Mouse (Mus musculus) intestine, postnatal 0 days (tissue): ENCODE results near the gene Ankrd52. TPM values are rescaled to one million over a fixed set of nuclear protein-coding genes. Genes with fewer than 3 reads are reported as not detected.

Experiments used
- ATAC-seq: fragments of 200-750 bp; cut with Nextera tagmentation; 2 replicates; pipeline ENCODE4 v1.8.0; 2017; ENCODE audit warnings: mild to moderate bottlenecking, moderate TSS enrichment, moderate library complexity
- H3K27ac ChIP-seq: fragments of 300-500 bp; sonication (generic); 2 replicates; pipeline ENCODE4 v1.5.1; 2014; ENCODE audit warnings: mild to moderate bottlenecking, low read depth, low read length, moderate library complexity
- H3K27me3 ChIP-seq: fragments of 300-500 bp; sonication (generic); replicated peaks from 2 replicates; pipeline ENCODE4 v1.6.1; 2014; ENCODE audit warnings: low read length, mixed read lengths; ENCODE audit not compliant: control insufficient read depth, insufficient read depth
- H3K36me3 ChIP-seq: fragments of 300-500 bp; sonication (generic); 2 replicates; pipeline ENCODE4 v1.6.1; 2014; ENCODE audit warnings: mild to moderate bottlenecking, moderate library complexity; ENCODE audit not compliant: control insufficient read depth, insufficient read depth
- H3K4me1 ChIP-seq: fragments of 300-500 bp; sonication (generic); replicated peaks from 2 replicates; pipeline ENCODE4 v1.6.1; 2014; ENCODE audit warnings: antibody characterized with exemption, low read length, mixed read lengths; ENCODE audit not compliant: control insufficient read depth, insufficient read depth
- H3K4me2 ChIP-seq: fragments of 300-500 bp; sonication (generic); replicated peaks from 2 replicates; pipeline ENCODE4 v1.6.1; 2014; ENCODE audit warnings: low read depth, mild to moderate bottlenecking, moderate library complexity
- H3K4me3 ChIP-seq: fragments of 300-500 bp; sonication (generic); 2 replicates; pipeline ENCODE4 v1.5.1; 2014; ENCODE audit warnings: low read depth, low read length
- H3K9ac ChIP-seq: fragments of 300-500 bp; sonication (generic); 2 replicates; pipeline ENCODE4 v1.6.1; 2014; ENCODE audit warnings: mild to moderate bottlenecking, low read depth, low read length
- H3K9me3 ChIP-seq: fragments of 300-500 bp; sonication (generic); 2 replicates; pipeline ENCODE4 v1.6.1; 2016; ENCODE audit warnings: mixed run types; ENCODE audit not compliant: control insufficient read depth
- CTCF ChIP-seq: sonication (generic); IDR thresholded peaks from 2 replicates; pipeline ENCODE4 v1.5.1; 2016; ENCODE audit warnings: low read depth, mild to moderate bottlenecking, control low read depth, antibody characterized with exemption, moderate library complexity
- WGBS: fragments of 180-500 bp; shearing (Covaris S2); extraction: QIAGEN DNeasy Blood & Tissue Kit; methylation state at CpG from one replicate; pipeline ENCODE4 v1.1.7; 2014; 5-methylcytosine and 5-hydroxymethylcytosine counted together
- polyA plus RNA-seq: library from polyadenylated mRNA; unstranded; fragments of >200 nt; fragmentation: Nextera tagmentation; extraction: Ambion mirVana; gene quantifications from 2 replicates; pipeline ENCODE4 v1.2.1, GENCODE M21; 2015

The Ankrd52 gene
- polyA plus RNA-seq, 1 experiment from 2014 or later: 4.0 TPM

DNA sequence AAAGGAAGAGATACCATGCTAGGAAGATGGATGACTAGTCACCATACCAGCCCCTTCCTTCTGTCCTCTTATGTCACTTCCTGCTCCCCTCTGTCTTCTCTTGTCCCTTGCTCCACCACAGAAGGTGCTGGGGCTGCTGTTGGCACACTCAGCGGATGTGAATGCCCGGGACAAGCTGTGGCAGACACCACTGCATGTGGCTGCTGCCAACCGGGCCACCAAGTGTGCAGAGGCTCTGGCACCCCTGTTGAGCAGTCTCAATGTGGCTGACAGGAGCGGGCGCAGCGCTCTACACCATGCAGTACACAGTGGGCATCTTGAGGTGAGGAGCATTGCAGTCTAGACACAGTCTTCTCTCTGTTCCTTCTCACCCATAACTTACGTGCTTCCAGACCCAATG is 2.3 kb downstream of the Ankrd52 start:
- 90% methylated on average over 7 of the region's 7 CpGs for WGBS
- Histone ChIP-seq H3K27ac (no peak overlapping the region), H3K4me3 (no peak overlapping the region), H3K36me3 (peaks cover 38% of the 10 kb centered on the region), H3K27me3 (no peaks in the 10 kb centered on the region), H3K4me2 (no peak overlapping the region), H3K4me1 (0 out of 2 replicates have a peak, but pooled peaks cover 3% of the 10 kb centered on the region), H3K9ac (no peak overlapping the region), H3K9me3 (no peaks in the 10 kb centered on the region)
- no peak for TF ChIP-seq CTCF
- no peak for ATAC-seq

DNA sequence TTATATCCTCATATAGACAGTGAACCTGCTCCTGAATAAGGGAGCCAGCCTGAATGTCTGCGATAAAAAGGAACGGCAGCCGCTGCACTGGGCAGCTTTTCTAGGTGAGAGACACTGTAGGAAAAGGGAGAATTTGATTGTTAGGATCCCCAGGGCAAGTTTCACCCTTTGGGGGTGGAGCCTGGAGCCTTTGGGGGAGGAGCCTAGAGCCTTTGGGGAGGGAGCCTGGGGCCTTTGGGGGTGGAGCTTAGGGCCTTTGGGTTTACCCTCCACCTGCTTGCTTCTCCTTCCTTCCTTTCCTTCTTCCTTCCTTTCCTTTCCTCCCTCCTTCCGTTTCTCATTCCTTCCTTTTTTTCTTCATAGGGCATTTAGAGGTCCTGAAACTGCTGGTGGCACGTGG is 3.6 kb downstream of the Ankrd52 start:
- H3K27me3 ChIP-seq: no peaks in the 10 kb centered on the region
- H3K4me2 ChIP-seq: no peak overlapping the region
- H3K36me3 ChIP-seq: peaks cover 44% of the 10 kb centered on the region
- no peak for TF ChIP-seq CTCF
- H3K9ac ChIP-seq: no peak overlapping the region
- no peak overlapping the region for H3K27ac ChIP-seq
- 84% methylated on average over 5 of the region's 5 CpGs for WGBS
- no peaks in the 10 kb centered on the region for H3K9me3 ChIP-seq
- ATAC-seq: no peak
- no peak overlapping the region for H3K4me3 ChIP-seq
- H3K4me1 ChIP-seq: 0 out of 2 replicates have a peak, but pooled peaks cover 3% of the 10 kb centered on the region

DNA sequence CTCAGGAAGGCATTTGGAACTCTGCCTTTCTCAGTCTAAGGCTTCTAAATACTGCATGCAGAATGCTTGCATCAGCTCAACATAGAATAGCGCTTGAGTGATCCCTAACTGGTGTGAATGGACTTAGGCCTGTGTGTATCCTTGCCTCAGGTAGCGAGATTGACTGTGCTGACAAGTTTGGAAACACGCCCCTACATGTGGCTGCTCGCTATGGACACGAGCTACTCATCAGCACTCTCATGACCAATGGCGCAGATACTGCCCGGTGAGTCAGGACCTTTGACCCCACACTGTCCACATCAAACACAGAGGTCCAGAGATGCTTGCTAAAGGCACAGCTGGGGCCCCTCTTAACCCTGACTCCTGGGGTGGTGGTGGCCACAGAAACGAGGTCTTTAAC is 5.6 kb downstream of the Ankrd52 start:
- WGBS: 65% methylated on average over 8 of the region's 8 CpGs
- H3K36me3 ChIP-seq: peaks cover 63% of the 10 kb centered on the region
- 0 out of 2 replicates have a peak, but pooled peaks cover 3% of the 10 kb centered on the region for H3K4me1 ChIP-seq
- no peaks in the 10 kb centered on the region for H3K9me3 ChIP-seq
- no peak overlapping the region for H3K9ac ChIP-seq
- no peak overlapping the region for H3K4me2 ChIP-seq
- H3K4me3 ChIP-seq: no peak overlapping the region
- no peak for TF ChIP-seq CTCF
- H3K27ac ChIP-seq: 0 out of 2 replicates have a peak overlapping the region, but pooled peaks have one; percentile 4
- H3K27me3 ChIP-seq: no peaks in the 10 kb centered on the region
- ATAC-seq: peak; percentile 79

DNA sequence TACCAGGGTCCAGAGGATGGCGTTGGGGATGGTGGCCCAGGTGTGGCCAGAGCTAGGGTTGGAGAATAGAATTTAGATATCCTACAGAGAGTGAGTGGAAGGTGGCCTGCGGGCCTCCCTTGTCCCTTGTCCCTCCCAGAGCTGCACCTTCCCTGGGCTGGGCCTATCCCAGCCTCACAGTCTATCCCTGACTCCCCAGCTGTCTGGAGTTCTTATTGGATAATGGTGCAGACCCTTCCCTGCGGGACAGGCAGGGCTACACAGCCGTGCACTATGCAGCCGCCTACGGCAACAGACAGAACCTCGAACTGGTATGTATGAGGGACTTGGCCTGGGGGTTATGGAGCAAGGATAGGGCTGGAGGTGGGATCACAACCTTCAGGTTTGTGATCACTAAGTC is 9.0 kb downstream of the Ankrd52 start:
- ATAC-seq: no peak
- Histone ChIP-seq H3K27me3 (no peaks in the 10 kb centered on the region), H3K9ac (no peak overlapping the region), H3K9me3 (no peaks in the 10 kb centered on the region), H3K4me3 (no peak overlapping the region), H3K36me3 (peaks cover 89% of the 10 kb centered on the region), H3K27ac (no peak overlapping the region), H3K4me2 (no peak overlapping the region), H3K4me1 (no peaks in the 10 kb centered on the region)
- WGBS: 95% methylated on average over 7 of the region's 7 CpGs
- no peak for TF ChIP-seq CTCF

DNA sequence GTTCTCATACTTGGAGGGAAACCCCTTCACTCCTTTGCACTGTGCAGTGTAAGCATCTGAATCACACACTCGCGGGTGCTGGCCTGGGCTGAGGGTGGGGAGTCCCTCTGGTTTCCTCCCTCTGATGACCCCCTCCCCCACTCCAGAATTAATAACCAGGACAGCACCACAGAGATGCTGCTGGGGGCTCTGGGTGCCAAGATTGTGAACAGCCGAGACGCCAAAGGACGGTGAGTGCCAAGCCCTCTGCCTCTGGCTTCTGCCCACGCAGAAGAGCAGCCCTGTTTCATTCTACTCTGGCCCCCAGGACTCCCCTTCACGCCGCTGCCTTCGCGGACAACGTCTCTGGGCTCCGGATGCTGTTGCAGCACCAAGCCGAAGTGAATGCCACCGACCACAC is 12.0 kb downstream of the Ankrd52 start:
- WGBS: 92% methylated on average over 14 of the region's 14 CpGs

DNA sequence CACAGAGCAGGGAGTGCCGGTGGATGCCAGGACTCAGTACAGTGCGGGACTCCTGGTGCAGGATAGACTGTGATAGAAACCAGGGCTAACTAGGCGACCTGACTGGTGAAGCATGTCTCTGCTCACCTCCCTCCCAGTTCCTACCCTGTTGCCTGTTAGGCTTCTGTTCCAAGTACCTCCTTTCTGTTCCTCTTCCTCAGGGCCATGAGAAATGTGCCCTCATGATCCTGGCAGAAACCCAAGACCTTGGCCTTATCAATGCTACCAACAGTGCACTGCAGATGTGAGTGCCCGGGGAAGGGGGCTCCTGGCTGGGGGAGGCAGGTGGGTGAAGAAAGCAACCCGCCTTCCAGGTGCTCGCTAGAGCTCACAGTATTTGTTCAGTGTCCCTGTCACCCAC is 12.7 kb downstream of the Ankrd52 start:
- Histone ChIP-seq H3K27me3 (no peaks in the 10 kb centered on the region), H3K36me3 (peaks cover 89% of the 10 kb centered on the region), H3K27ac (no peak overlapping the region), H3K4me1 (no peaks in the 10 kb centered on the region), H3K4me3 (no peak overlapping the region), H3K9ac (no peak overlapping the region), H3K9me3 (no peaks in the 10 kb centered on the region), H3K4me2 (no peak overlapping the region)
- WGBS: 85% methylated on average over 6 of the region's 6 CpGs
- TF ChIP-seq CTCF: no peak
- no peak for ATAC-seq

More for the DNA sequence above, 12.0 kb downstream of the Ankrd52 start:
- Histone ChIP-seq H3K27me3 (no peaks in the 10 kb centered on the region), H3K36me3 (peaks cover 88% of the 10 kb centered on the region), H3K9me3 (no peaks in the 10 kb centered on the region), H3K9ac (no peak overlapping the region), H3K4me3 (no peak overlapping the region), H3K4me2 (no peak overlapping the region), H3K27ac (no peak overlapping the region), H3K4me1 (no peaks in the 10 kb centered on the region)
- no peak for ATAC-seq
- TF ChIP-seq CTCF: no peak

DNA sequence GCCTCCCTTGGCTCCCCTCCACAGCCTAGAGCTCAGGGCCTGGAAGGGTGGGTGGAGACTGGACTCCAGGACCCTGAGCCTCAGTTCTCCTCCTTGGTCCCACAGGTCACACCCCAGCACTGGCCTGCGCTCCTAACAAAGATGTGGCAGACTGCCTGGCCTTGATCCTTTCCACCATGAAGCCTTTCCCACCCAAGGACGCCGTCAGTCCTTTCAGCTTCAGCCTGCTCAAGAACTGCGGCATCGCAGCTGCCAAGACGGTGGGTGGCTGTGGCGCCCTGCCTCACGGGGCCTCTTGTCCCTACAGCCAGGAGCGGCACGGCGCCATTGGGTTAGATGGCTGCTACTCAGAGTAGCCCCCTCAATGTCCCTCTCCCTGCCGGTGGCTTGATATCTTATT is 13.5 kb downstream of the Ankrd52 start:
- no peak for ATAC-seq
- H3K4me1 ChIP-seq: no peaks in the 10 kb centered on the region
- no peaks in the 10 kb centered on the region for H3K9me3 ChIP-seq
- 88% methylated on average over 12 of the region's 12 CpGs for WGBS
- no peak overlapping the region for H3K9ac ChIP-seq
- no peak overlapping the region for H3K27ac ChIP-seq
- no peak for TF ChIP-seq CTCF
- H3K27me3 ChIP-seq: no peaks in the 10 kb centered on the region
- no peak overlapping the region for H3K4me3 ChIP-seq
- H3K4me2 ChIP-seq: no peak overlapping the region
- H3K36me3 ChIP-seq: peaks cover 94% of the 10 kb centered on the region
